In genomic region chr9:34485759-34486431, GRCm38 (mm10) we compare ENCODE assay signal across 8 mouse cellular contexts. TPM values are rescaled to one million over a fixed set of nuclear protein-coding genes. Genes with fewer than 3 reads are reported as not detected.
DNase-seq lines count a peak whose midpoint lies in the region; ATAC-seq lines count a peak whose summit lies in the region.

Kirrel3 (plus strand) TSS chr9:34485894.

- no peaks in the 10 kb centered on the region for H3K36me3 ChIP-seq in embryonic facial prominence, embryonic 10.5 days (replicated peaks)
- no peaks in the 10 kb centered on the region for H3K36me3 ChIP-seq in limb, embryonic 10.5 days
- no peaks in the 10 kb centered on the region for H3K36me3 ChIP-seq in midbrain, embryonic 14.5 days (ENCODE audit: control insufficient read depth, insufficient read depth, low read length)
- no peaks in the 10 kb centered on the region for H3K36me3 ChIP-seq in stomach, embryonic 16.5 days (ENCODE audit: control insufficient read depth, insufficient read depth, low read length)

- peak within 1 kb of the TSS; percentile 82 for H3K4me2 ChIP-seq in midbrain, embryonic 14.5 days (ENCODE audit: low read length)
- peak within 1 kb of the TSS; percentile 84 for H3K4me2 ChIP-seq in stomach, embryonic 16.5 days (ENCODE audit: low read depth, low read length)

- peak; percentile 75 for ATAC-seq in midbrain, embryonic 14.5 days (ENCODE audit: low FRiP score, low TSS enrichment)
- ATAC-seq in stomach, embryonic 16.5 days (ENCODE audit: insufficient read depth, low FRiP score): peak; percentile 84
- no peak for ATAC-seq in erythroid progenitor cell, adult 5-6 weeks (replicated peaks; ENCODE audit: low FRiP score, poor library complexity, severe bottlenecking)

- WGBS in embryonic facial prominence, embryonic 10.5 days: under 1% methylated on average over 35 of the region's 35 CpGs
- under 1% methylated on average over 35 of the region's 35 CpGs for WGBS in limb, embryonic 10.5 days
- under 1% methylated on average over 35 of the region's 35 CpGs for WGBS in midbrain, embryonic 14.5 days
- WGBS in stomach, embryonic 16.5 days: under 1% methylated on average over 35 of the region's 35 CpGs

- H3K4me3 ChIP-seq in embryonic facial prominence, embryonic 10.5 days: peak within 1 kb of the TSS; percentile 64
- peak within 1 kb of the TSS; percentile 56 for H3K4me3 ChIP-seq in limb, embryonic 10.5 days
- H3K4me3 ChIP-seq in midbrain, embryonic 14.5 days (replicated peaks; ENCODE audit: low read depth, low read length): peak within 1 kb of the TSS; percentile 50
- peak within 1 kb of the TSS; percentile 51 for H3K4me3 ChIP-seq in stomach, embryonic 16.5 days (replicated peaks; ENCODE audit: low read length)

- peaks cover 33% of the 10 kb centered on the region for H3K4me1 ChIP-seq in embryonic facial prominence, embryonic 10.5 days
- peaks cover 30% of the 10 kb centered on the region for H3K4me1 ChIP-seq in limb, embryonic 10.5 days
- H3K4me1 ChIP-seq in midbrain, embryonic 14.5 days (ENCODE audit: control insufficient read depth, insufficient read depth, low read length): peaks cover 19% of the 10 kb centered on the region
- H3K4me1 ChIP-seq in stomach, embryonic 16.5 days (ENCODE audit: control insufficient read depth, insufficient read depth, low read length): 0 out of 2 replicates have a peak, but pooled peaks cover 9% of the 10 kb centered on the region

- H3K27ac ChIP-seq in embryonic facial prominence, embryonic 10.5 days (replicated peaks): peak within 1 kb of the TSS; percentile 80
- peak within 1 kb of the TSS; percentile 69 for H3K27ac ChIP-seq in limb, embryonic 10.5 days
- H3K27ac ChIP-seq in midbrain, embryonic 14.5 days (replicated peaks; ENCODE audit: low read depth, low read length): peak within 1 kb of the TSS; percentile 78
- no peak within 1 kb of the TSS for H3K27ac ChIP-seq in stomach, embryonic 16.5 days (ENCODE audit: low read length)

- H3K9ac ChIP-seq in midbrain, embryonic 14.5 days (replicated peaks; ENCODE audit: low read length): peak within 1 kb of the TSS; percentile 64
- H3K9ac ChIP-seq in stomach, embryonic 16.5 days (ENCODE audit: low read length): peak within 1 kb of the TSS; percentile 66

- DNase-seq in brain, adult 2 months (ENCODE audit: low read depth, low spot score): peak; percentile 91
- DNase-seq in embryonic facial prominence, embryonic 10.5 days (ENCODE audit: low spot score): peak; percentile 80
- peak; percentile 23 for DNase-seq in heart, adult 8-10 months (ENCODE audit: low spot score)
- peak; percentile 48 for DNase-seq in kidney, adult 9 months
- DNase-seq in limb, embryonic 10.5 days (ENCODE audit: low spot score): peak; percentile 79
- peak; percentile 87 for DNase-seq in midbrain, embryonic 14.5 days

- no peaks in the 10 kb centered on the region for H3K9me3 ChIP-seq in embryonic facial prominence, embryonic 10.5 days
- H3K9me3 ChIP-seq in limb, embryonic 10.5 days (replicated peaks): no peaks in the 10 kb centered on the region
- H3K9me3 ChIP-seq in midbrain, embryonic 14.5 days (ENCODE audit: control insufficient read depth, low read length): no peaks in the 10 kb centered on the region
- no peaks in the 10 kb centered on the region for H3K9me3 ChIP-seq in stomach, embryonic 16.5 days (replicated peaks; ENCODE audit: control insufficient read depth, low read length)

- peaks cover 77% of the 10 kb centered on the region for H3K27me3 ChIP-seq in embryonic facial prominence, embryonic 10.5 days (replicated peaks; ENCODE audit: low read depth, poor library complexity, severe bottlenecking)
- peaks cover 70% of the 10 kb centered on the region for H3K27me3 ChIP-seq in limb, embryonic 10.5 days (ENCODE audit: low read depth, poor library complexity, severe bottlenecking)
- peaks cover 9% of the 10 kb centered on the region; the same call in 1 of the 2 replicates for H3K27me3 ChIP-seq in midbrain, embryonic 14.5 days (ENCODE audit: control insufficient read depth, insufficient read depth, low read length)
- peaks cover 27% of the 10 kb centered on the region for H3K27me3 ChIP-seq in stomach, embryonic 16.5 days (ENCODE audit: control insufficient read depth, insufficient read depth, low read length)

RNA-seq across cellular contexts. Expression of gene Kirrel3, which starts in this region (rescaled TPM):
- polyA plus RNA-seq in embryonic facial prominence, embryonic 10.5 days (2016; fragmentation: Nextera tagmentation; extraction: Ambion mirVana): 2.3 and 2.8 TPM in 2 replicates
- total RNA-seq in heart, adult 8-10 months (2022): under 1 TPM; 0.33 to 0.69 (median 0.54) TPM
- polyA plus RNA-seq in limb, embryonic 10.5 days (2016; fragmentation: Nextera tagmentation; extraction: Ambion mirVana): 1.1 and 2.2 TPM in 2 replicates
- 34.2 and 44.5 TPM in 2 replicates for polyA plus RNA-seq in midbrain, embryonic 14.5 days (2014; fragmentation: Nextera tagmentation; extraction: Ambion mirVana)
- polyA plus RNA-seq in stomach, embryonic 16.5 days (2015; fragmentation: Nextera tagmentation; extraction: Ambion mirVana): 2.3 and 3.0 TPM in 2 replicates
- total RNA-seq in erythroid progenitor cell, adult 5-6 weeks (2015; ENCODE audit: low replicate concordance): not detected in 2 replicates
- total RNA-seq in erythroid progenitor cell, adult 5-6 weeks (2017; ENCODE audit: low replicate concordance): not detected in 2 replicates

Comparison
In these comparisons a context has a peak if more than half of its experiments do, and no peak if none do; other contexts are left out.
1. Peak in DNase-seq in heart, adult 8-10 months; RNA of the gene not detected or under 1 TPM.
2. DNase-seq: peak in every context shown above with its lines; median percentile 91 in brain, adult 2 months; 87 in midbrain, embryonic 14.5 days; 80 in embryonic facial prominence, embryonic 10.5 days; 79 in limb, embryonic 10.5 days; 48 in kidney, adult 9 months; 23 in heart, adult 8-10 months.